Mouse (Mus musculus) frontal cortex, adult (tissue): ENCODE data around the gene C2cd5.
"Not testable (repeated sequence)": the region's sequence is repeated elsewhere in the genome, so short reads cannot be mapped to it uniquely, and the experiment has no call there.

ENCODE experiments used
- ATAC-seq: cut with Nextera tagmentation; 2 replicates; pipeline ENCODE4 v1.9.2; 2017; ENCODE audit warnings: mild to moderate bottlenecking, moderate library complexity, mixed read lengths; ENCODE audit not compliant: low TSS enrichment

The C2cd5 gene

GRCm38 (mm10) chr6:143099681-143100382 is at the start of gene C2cd5:
Gene C2cd5, minus strand, starts transcription at chr6:143100141.
- peak; percentile 90 for ATAC-seq

GRCm38 (mm10) chr6:143148868-143149267 is 48.9 kb upstream of the C2cd5 start:
- ATAC-seq, result no peak

- ATAC-seq, result no peak
Measured at GRCm38 (mm10) chr6:143146756-143147155, 46.8 kb upstream of the C2cd5 start.

GRCm38 (mm10) chr6:143145051-143145450 is 45.1 kb upstream of the C2cd5 start:
- ATAC-seq, result no peak

- no peak for ATAC-seq
Measured at GRCm38 (mm10) chr6:143144556-143144955, 44.6 kb upstream of the C2cd5 start.

GRCm38 (mm10) chr6:143143775-143144273 is 43.9 kb upstream of the C2cd5 start:
- ATAC-seq, result peak; percentile 87

GRCm38 (mm10) chr6:143143321-143143720 is 43.4 kb upstream of the C2cd5 start:
- peak; percentile 36 for ATAC-seq

- no peak for ATAC-seq
Measured at GRCm38 (mm10) chr6:143142861-143143260, 42.9 kb upstream of the C2cd5 start.

GRCm38 (mm10) chr6:143141624-143142592 is 42.0 kb upstream of the C2cd5 start:
- not testable (repeated sequence) for ATAC-seq

GRCm38 (mm10) chr6:143140884-143141283 is 40.9 kb upstream of the C2cd5 start:
- no peak for ATAC-seq

GRCm38 (mm10) chr6:143139417-143139816 is 39.5 kb upstream of the C2cd5 start:
- no peak for ATAC-seq

GRCm38 (mm10) chr6:143137341-143137740 is 37.4 kb upstream of the C2cd5 start:
- no peak for ATAC-seq

- no peak for ATAC-seq
Measured at GRCm38 (mm10) chr6:143136688-143137087, 36.7 kb upstream of the C2cd5 start.

GRCm38 (mm10) chr6:143135097-143135496 is 35.2 kb upstream of the C2cd5 start:
- ATAC-seq, result no peak

- no peak for ATAC-seq
Measured at GRCm38 (mm10) chr6:143133150-143133549, 33.2 kb upstream of the C2cd5 start.

GRCm38 (mm10) chr6:143131895-143132652 is 32.1 kb upstream of the C2cd5 start:
- ATAC-seq, result no peak

- no peak for ATAC-seq
Measured at GRCm38 (mm10) chr6:143130411-143130810, 30.5 kb upstream of the C2cd5 start.

GRCm38 (mm10) chr6:143129952-143130351 is 30.0 kb upstream of the C2cd5 start:
- no peak for ATAC-seq

- ATAC-seq, result no peak
Measured at GRCm38 (mm10) chr6:143129466-143129865, 29.5 kb upstream of the C2cd5 start.

- ATAC-seq, result no peak
Measured at GRCm38 (mm10) chr6:143125721-143126120, 25.8 kb upstream of the C2cd5 start.

GRCm38 (mm10) chr6:143119325-143119724 is 19.4 kb upstream of the C2cd5 start:
- peak; percentile 90 for ATAC-seq

- ATAC-seq, result no peak
Measured at GRCm38 (mm10) chr6:143116779-143117178, 16.8 kb upstream of the C2cd5 start.
